Mouse (Mus musculus) granulocyte monocyte progenitor cell, adult 5-6 weeks (primary cell): ENCODE results near the gene Eif2a. TPM values are rescaled to one million over a fixed set of nuclear protein-coding genes. Genes with fewer than 3 reads are reported as not detected.

Source experiments
- ATAC-seq: replicated peaks from 2 replicates; pipeline ENCODE4 v1.8.0; 2016; ENCODE audit warnings: mild to moderate bottlenecking, moderate TSS enrichment, inconsistent platforms; ENCODE audit not compliant: poor library complexity, severe bottlenecking
- total RNA-seq, 2 experiments: library from RNA; stranded (forward) in 1 of 2; stranded (reverse) in 1 of 2; fragments of 200-712, 200-1000 nt in 1 of 2; fragments of >200 nt in 1 of 2; fragmentation: Nextera tagmentation in 1 of 2; gene quantifications; 2 replicates each; pipeline ENCODE4 v1.2.3; 2014 to 2017

Eif2a gene
- 99.7 and 127 TPM in 2 replicates for total RNA-seq (2014; fragmentation: Nextera tagmentation)
- 99.8 and 121 TPM in 2 replicates for total RNA-seq (2017)

- ATAC-seq, result peak; percentile 95
Measured at GRCm38 (mm10) chr3:58525652-58526407, at the start of gene Eif2a, which contains the start of gene Serp1. TSS of gene Eif2a (plus strand) at chr3:58525821. TSS of gene Serp1 (minus strand) at chr3:58525892.

DNA sequence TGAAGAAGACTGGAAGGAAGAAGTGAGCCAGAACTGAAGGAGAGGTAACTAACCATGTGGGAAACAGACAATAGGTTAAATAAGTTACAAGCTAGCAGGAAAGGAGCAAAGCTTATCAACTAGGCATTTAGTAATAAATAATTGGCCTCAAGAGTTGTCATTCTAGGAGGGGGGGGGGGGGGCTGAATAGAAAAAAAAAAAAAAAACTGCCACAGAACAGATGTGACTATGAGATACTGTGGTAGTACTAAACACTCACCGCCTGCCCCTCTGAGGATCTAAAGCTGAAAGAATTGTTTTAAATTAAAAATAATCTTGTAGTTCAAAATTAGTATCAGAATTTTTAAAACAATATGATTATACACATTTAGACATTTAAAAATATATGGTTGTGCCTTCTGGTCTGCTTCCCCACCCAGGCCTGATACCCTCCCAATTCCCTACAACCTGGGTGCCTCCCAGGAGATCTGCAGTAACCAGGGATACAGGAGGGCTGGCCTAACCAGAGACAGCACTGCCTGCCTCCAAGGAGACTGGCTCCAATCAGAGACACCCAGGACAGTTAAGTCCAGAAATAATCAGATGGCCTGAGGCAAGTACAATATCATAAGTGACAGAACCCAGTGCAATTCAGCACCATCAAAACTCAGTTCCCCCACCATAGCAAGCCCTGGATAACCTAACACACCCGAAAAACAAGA is 46.7 kb upstream of the Eif2a start:
- no peak for ATAC-seq

GRCm38 (mm10) chr3:58485883-58486282 is 39.7 kb upstream of the Eif2a start:
- peak; percentile 81 for ATAC-seq

- no peak for ATAC-seq
Measured at GRCm38 (mm10) chr3:58487121-58487520, 38.5 kb upstream of the Eif2a start.

- peak; percentile 57 for ATAC-seq
Measured at GRCm38 (mm10) chr3:58487999-58488775, 37.4 kb upstream of the Eif2a start.

DNA sequence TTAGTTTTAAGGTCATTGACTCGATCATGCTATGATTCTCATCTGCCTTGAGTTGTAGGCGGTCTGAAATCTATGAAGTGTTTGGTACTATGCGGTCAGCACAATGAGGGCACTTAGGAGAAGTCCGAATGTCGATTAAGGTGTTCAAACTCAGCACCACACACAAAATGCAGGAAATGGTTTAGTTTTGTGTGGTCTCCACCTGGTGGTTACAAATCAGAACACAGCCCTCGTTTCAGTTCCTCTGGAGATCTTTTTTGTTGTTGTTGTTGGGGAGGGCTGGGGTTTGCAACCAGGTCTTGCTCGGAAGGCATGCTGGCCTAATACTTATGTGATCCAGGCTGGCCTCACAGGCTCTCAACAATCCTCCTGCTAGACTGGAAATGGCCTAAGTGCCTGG is 34.8 kb upstream of the Eif2a start:
- ATAC-seq, result peak; percentile 70

- no peak for ATAC-seq
Measured at GRCm38 (mm10) chr3:58493621-58494020, 32.0 kb upstream of the Eif2a start.

GRCm38 (mm10) chr3:58501961-58502360 is 23.7 kb upstream of the Eif2a start:
- peak; percentile 99 for ATAC-seq

GRCm38 (mm10) chr3:58503720-58504333 is 21.8 kb upstream of the Eif2a start:
- ATAC-seq, result no peak

- no peak for ATAC-seq
Measured at GRCm38 (mm10) chr3:58504676-58505075, 20.9 kb upstream of the Eif2a start.

- ATAC-seq, result peak; percentile 90
Measured at GRCm38 (mm10) chr3:58508020-58508750, 17.4 kb upstream of the Eif2a start.

- ATAC-seq, result peak; percentile 27; the same call in 1 of the 2 replicates
Measured at GRCm38 (mm10) chr3:58511581-58511980, 14.0 kb upstream of the Eif2a start.

DNA sequence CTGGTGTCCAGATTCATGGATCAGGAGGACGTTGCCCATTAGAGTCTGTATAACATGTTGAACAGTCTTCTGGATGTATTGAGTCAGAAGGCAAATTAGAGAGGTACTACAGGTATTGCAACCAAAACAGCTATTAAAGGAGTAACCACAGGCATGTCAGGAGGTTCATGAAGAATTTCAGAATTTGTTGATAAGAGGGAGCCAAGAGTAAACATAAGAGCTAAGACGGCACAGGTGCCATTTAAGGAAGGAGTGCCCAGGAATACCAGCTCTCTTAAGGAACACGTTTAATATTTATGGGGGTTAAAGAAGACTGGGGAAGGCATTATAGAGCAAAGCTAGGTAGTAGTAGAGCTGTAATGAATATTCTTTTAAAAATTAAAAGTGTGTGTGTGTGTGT is 12.9 kb upstream of the Eif2a start:
- no peak for ATAC-seq

- ATAC-seq, result no peak
Measured at GRCm38 (mm10) chr3:58513483-58513882, 12.1 kb upstream of the Eif2a start.

- no peak for ATAC-seq
Measured at GRCm38 (mm10) chr3:58515947-58516601, 9.5 kb upstream of the Eif2a start.

GRCm38 (mm10) chr3:58516602-58516976 is 9.0 kb upstream of the Eif2a start:
- ATAC-seq, result peak; percentile 73

GRCm38 (mm10) chr3:58517258-58517657 is 8.4 kb upstream of the Eif2a start:
- peak; percentile 62 for ATAC-seq

- ATAC-seq, result no peak
Measured at GRCm38 (mm10) chr3:58517800-58518199, 7.8 kb upstream of the Eif2a start.

DNA sequence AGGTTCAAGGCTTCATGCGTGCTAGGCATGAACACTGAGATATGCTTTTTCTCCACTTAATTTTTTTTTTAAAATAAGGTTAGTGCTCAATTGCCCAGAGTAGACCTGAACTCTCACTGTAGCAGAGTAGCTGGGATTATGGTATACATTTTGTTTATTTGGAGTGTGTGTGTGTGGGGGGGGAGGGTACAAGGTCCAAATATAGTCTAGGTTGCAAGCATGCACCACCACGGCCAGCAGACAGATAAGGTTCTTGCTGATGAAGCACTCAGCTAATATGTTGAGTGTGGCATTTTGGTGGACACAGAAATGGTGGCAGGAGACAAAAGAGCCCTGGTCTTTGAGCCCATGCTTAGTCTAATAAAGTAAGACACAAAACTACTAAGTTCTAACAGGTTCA is 6.7 kb upstream of the Eif2a start:
- ATAC-seq, result no peak
